Mouse (Mus musculus): ENCODE data around the gene Cd2ap. TPM values are rescaled to one million over a fixed set of nuclear protein-coding genes. Genes with fewer than 3 reads are reported as not detected.

Gene Cd2ap
- total and polyA plus RNA-seq, 3 experiments, result 10.7 to 14.3 TPM; not detected in 1

GRCm38 (mm10) chr17:42914726-42915125 lies 38.3 kb upstream of the Cd2ap start:
- H3K79me2 ChIP-seq (ENCODE audit: control insufficient read depth, insufficient read depth, low read length, poor library complexity), result no peaks in the 10 kb centered on the region
- TF ChIP-seq ZNF384 (IDR thresholded peaks at IDR 0.05; ENCODE audit: low read depth, low read length), result no peak
- no peak for TF ChIP-seq JUND (IDR thresholded peaks at IDR 0.05; ENCODE audit: low read depth, low read length)
- TF ChIP-seq POLR2AphosphoS2 (IDR thresholded peaks at IDR 0.05; ENCODE audit: low read length), result no peak
- TF ChIP-seq MEF2A (IDR thresholded peaks at IDR 0.05; ENCODE audit: extremely low read depth, insufficient replicate concordance, low read depth, low read length, poor library complexity, severe bottlenecking), result no peak
- TF ChIP-seq ETS1 (IDR thresholded peaks at IDR 0.05; ENCODE audit: low read depth, low read length), result no peak
- TF ChIP-seq BHLHE40 (IDR thresholded peaks at IDR 0.05; ENCODE audit: borderline replicate concordance, low read depth, low read length), result no peak
- no peak for TF ChIP-seq MYC (IDR thresholded peaks at IDR 0.05; ENCODE audit: low read depth, low read length)
- TF ChIP-seq GATA1 (IDR thresholded peaks at IDR 0.05; ENCODE audit: low read depth, low read length), result no peak
- no peaks in the 10 kb centered on the region for H3K4me1 ChIP-seq (ENCODE audit: control insufficient read depth in 1 of 2, insufficient read depth in 2 of 2, low read length in 2 of 2)
- no peak for DNase-seq (ENCODE audit: low read depth, low spot score)
- no peak overlapping the region for H3K9ac ChIP-seq (ENCODE audit: control insufficient read depth, low read depth, low read length, poor library complexity, severe bottlenecking)
- no peaks in the 10 kb centered on the region for H3K9me3 ChIP-seq (replicated peaks; ENCODE audit: insufficient read depth, low read length)
- no peak overlapping the region for H3K27ac ChIP-seq (ENCODE audit: control insufficient read depth, low read depth, low read length)
- H3K4me3 ChIP-seq (ENCODE audit: control insufficient read depth in 1 of 2, insufficient read depth in 1 of 2, low read depth in 2 of 2, low read length in 2 of 2), result no peak overlapping the region
- no peaks in the 10 kb centered on the region for H3K27me3 ChIP-seq (ENCODE audit: control insufficient read depth in 1 of 2, insufficient read depth in 2 of 2, low read length in 2 of 2)
- no peaks in the 10 kb centered on the region for H3K36me3 ChIP-seq (ENCODE audit: control insufficient read depth in 1 of 2, insufficient read depth in 2 of 2, low read length in 2 of 2)

DNA sequence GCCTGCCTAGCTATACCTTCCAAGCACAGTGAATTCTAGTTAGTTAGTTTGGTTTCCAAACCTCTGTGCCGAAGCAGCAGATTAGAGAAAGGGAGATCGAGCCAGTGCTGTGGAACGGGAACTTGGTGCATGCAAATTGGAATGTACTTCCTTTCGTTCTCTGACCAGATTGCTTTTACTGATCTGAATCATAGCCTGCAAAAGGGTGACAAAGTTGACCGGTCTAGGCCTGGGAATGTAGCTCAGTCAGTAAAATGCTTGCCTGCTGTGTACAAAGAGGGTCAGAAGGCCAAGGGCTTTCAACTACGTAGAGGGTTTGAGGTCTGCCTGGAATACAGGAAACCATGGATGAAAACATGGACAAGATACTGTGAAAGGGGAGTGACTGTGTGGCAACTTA lies 35.7 kb upstream of the Cd2ap start:
- no peak for TF ChIP-seq SIN3A (IDR thresholded peaks at IDR 0.05; ENCODE audit: low read length)
- no peak for TF ChIP-seq UBTF (IDR thresholded peaks at IDR 0.05; ENCODE audit: borderline replicate concordance, insufficient read depth, low read depth, low read length)
- no peak for TF ChIP-seq BHLHE40 (IDR thresholded peaks at IDR 0.05; ENCODE audit: borderline replicate concordance, low read depth, low read length)
- TF ChIP-seq GABPA (IDR thresholded peaks at IDR 0.05; ENCODE audit: low read depth, low read length), result no peak
- no peak for TF ChIP-seq MAX (IDR thresholded peaks at IDR 0.05; ENCODE audit: low read length)
- TF ChIP-seq EP300 (IDR thresholded peaks at IDR 0.05; ENCODE audit: low read depth in 1 of 2, low read length in 2 of 2), result no peak
- TF ChIP-seq RAD21 (IDR thresholded peaks at IDR 0.05; ENCODE audit: low read depth, low read length), result no peak
- Histone ChIP-seq H3K9me3 (replicated peaks; ENCODE audit: insufficient read depth, low read length) (no peaks in the 10 kb centered on the region), H3K27me3 (ENCODE audit: control insufficient read depth in 1 of 2, insufficient read depth in 2 of 2, low read length in 2 of 2) (no peaks in the 10 kb centered on the region), H3K4me1 (ENCODE audit: control insufficient read depth in 1 of 2, insufficient read depth in 2 of 2, low read length in 2 of 2) (no peaks in the 10 kb centered on the region), H3K79me2 (ENCODE audit: control insufficient read depth, insufficient read depth, low read length, poor library complexity) (no peaks in the 10 kb centered on the region), H3K4me3 (ENCODE audit: control insufficient read depth in 1 of 2, insufficient read depth in 1 of 2, low read depth in 2 of 2, low read length in 2 of 2) (no peak overlapping the region), H3K9ac (ENCODE audit: control insufficient read depth, low read depth, low read length, poor library complexity, severe bottlenecking) (no peak overlapping the region), H3K27ac (ENCODE audit: control insufficient read depth, low read depth, low read length) (no peak overlapping the region), H3K36me3 (ENCODE audit: control insufficient read depth in 1 of 2, insufficient read depth in 2 of 2, low read length in 2 of 2) (no peaks in the 10 kb centered on the region)
- no peak for DNase-seq (ENCODE audit: low read depth, low spot score)

GRCm38 (mm10) chr17:42910476-42910875 lies 34.0 kb upstream of the Cd2ap start:
- Histone ChIP-seq H3K9me3 (replicated peaks; ENCODE audit: insufficient read depth, low read length) (no peaks in the 10 kb centered on the region), H3K36me3 (ENCODE audit: control insufficient read depth in 1 of 2, insufficient read depth in 2 of 2, low read length in 2 of 2) (no peaks in the 10 kb centered on the region), H3K79me2 (ENCODE audit: control insufficient read depth, insufficient read depth, low read length, poor library complexity) (no peaks in the 10 kb centered on the region), H3K4me3 (ENCODE audit: control insufficient read depth in 1 of 2, insufficient read depth in 1 of 2, low read depth in 2 of 2, low read length in 2 of 2) (no peak overlapping the region), H3K4me1 (ENCODE audit: control insufficient read depth in 1 of 2, insufficient read depth in 2 of 2, low read length in 2 of 2) (no peaks in the 10 kb centered on the region), H3K27me3 (ENCODE audit: control insufficient read depth in 1 of 2, insufficient read depth in 2 of 2, low read length in 2 of 2) (no peaks in the 10 kb centered on the region), H3K9ac (ENCODE audit: control insufficient read depth, low read depth, low read length, poor library complexity, severe bottlenecking) (no peak overlapping the region), H3K27ac (ENCODE audit: control insufficient read depth, low read depth, low read length) (no peak overlapping the region)
- DNase-seq (ENCODE audit: low read depth, low spot score), result no peak
- TF ChIP-seq TAL1 (IDR thresholded peaks at IDR 0.05; ENCODE audit: low read length) (no peak), HCFC1 (IDR thresholded peaks at IDR 0.05; ENCODE audit: low read depth, low read length) (no peak), CHD1 (IDR thresholded peaks at IDR 0.05; ENCODE audit: low read depth, low read length) (no peak), POLR2AphosphoS2 (IDR thresholded peaks at IDR 0.05; ENCODE audit: low read length) (no peak), SIN3A (IDR thresholded peaks at IDR 0.05; ENCODE audit: low read length) (no peak), RCOR1 (IDR thresholded peaks at IDR 0.05; ENCODE audit: low read depth, low read length) (no peak), NRF1 (IDR thresholded peaks at IDR 0.05; ENCODE audit: insufficient read depth, low read depth, low read length, poor library complexity, severe bottlenecking) (no peak), ZC3H11A (IDR thresholded peaks at IDR 0.05; ENCODE audit: low read depth, low read length) (no peak), MYB (IDR thresholded peaks at IDR 0.05; ENCODE audit: low read depth, low read length) (no peak), POLR2A (IDR thresholded peaks at IDR 0.05; ENCODE audit: control insufficient read depth in 1 of 2, insufficient read depth in 1 of 2, low read depth in 1 of 2, low read length in 2 of 2, poor library complexity in 1 of 2) (no peak), POLR2AphosphoS5 (IDR thresholded peaks at IDR 0.05; ENCODE audit: borderline replicate concordance, low read depth, low read length) (no peak), E2F4 (IDR thresholded peaks at IDR 0.05; ENCODE audit: borderline replicate concordance, low read depth, low read length) (no peak), ELF1 (IDR thresholded peaks at IDR 0.05; ENCODE audit: low read depth, low read length) (no peak), CHD2 (IDR thresholded peaks at IDR 0.05; ENCODE audit: low read length) (no peak), USF1 (IDR thresholded peaks at IDR 0.05; ENCODE audit: low read depth, low read length) (no peak), MEF2A (IDR thresholded peaks at IDR 0.05; ENCODE audit: extremely low read depth, insufficient replicate concordance, low read depth, low read length, poor library complexity, severe bottlenecking) (no peak)

Data from MEL (cell line).